Mouse (Mus musculus) heart, postnatal 0 days (tissue): ENCODE measurements at regions not wholly inside any gene's neighbourhood (a gene's known extent, or its start where the extent isn't known, plus 50 kb on each side); places are given as distances from the start of the nearest gene placed in this dataset.

Source experiments
- CTCF ChIP-seq: IDR thresholded peaks from 2 replicates; pipeline ENCODE4 v1.5.1; 2016; ENCODE audit warnings: antibody characterized with exemption, control low read depth, low read depth
- EP300 ChIP-seq: IDR thresholded peaks from 2 replicates; pipeline ENCODE4 v1.6.1; 2016; ENCODE audit warnings: antibody characterized with exemption, low read depth

GRCm38 (mm10) chr13:97705926-97706325 lies 54.5 kb downstream of the Gm10260 start:
- no peak for TF ChIP-seq EP300
- TF ChIP-seq CTCF = no peak
